Mouse (Mus musculus): Measurements from ENCODE around the gene Usp46. TPM values are rescaled to one million over a fixed set of nuclear protein-coding genes. Genes with fewer than 3 reads are reported as not detected.
"Not testable (repeated sequence)": the region's sequence is repeated elsewhere in the genome, so short reads cannot be mapped to it uniquely, and the experiment has no call there.

The Usp46 gene
- total and polyA plus RNA-seq, 3 experiments, result 1.7 to 22.5 (median 16.3) TPM

DNA sequence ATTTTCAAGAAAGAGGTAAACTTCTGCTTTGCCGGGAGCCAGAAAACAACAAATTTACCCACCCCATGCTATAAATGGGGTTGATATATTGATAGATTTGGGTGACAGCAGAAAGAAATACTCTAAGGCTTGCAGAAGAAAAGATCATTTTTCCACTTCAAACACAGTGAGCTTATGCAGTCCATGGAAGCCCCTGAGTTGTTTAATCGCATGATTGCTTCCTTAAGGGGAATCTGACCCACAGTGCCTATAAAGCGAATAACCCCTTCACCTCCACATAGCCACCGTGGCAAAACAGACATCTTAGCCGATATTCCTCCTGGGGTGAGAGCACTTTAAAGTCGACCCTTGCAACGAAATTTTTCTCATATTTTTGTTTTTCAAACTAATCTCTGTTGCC lies 108.5 kb downstream of the Usp46 start:
- ATAC-seq (ENCODE audit: extremely low read depth, insufficient number of reproducible peaks, low FRiP score, poor library complexity, severe bottlenecking) (no peak), DNase-seq (ENCODE audit: low spot score) (no peak)
- Histone ChIP-seq H3K4me1 (ENCODE audit: insufficient read depth, low read depth, low read length) (no peaks in the 10 kb centered on the region), H3K9me3 (replicated peaks) (no peaks in the 10 kb centered on the region), H3K36me3 (replicated peaks) (no peaks in the 10 kb centered on the region), H3K4me3 (ENCODE audit: low read depth, low read length) (no peak overlapping the region), H3K27me3 (ENCODE audit: insufficient read depth, low read length) (0 out of 2 replicates have a peak, but pooled peaks cover 3% of the 10 kb centered on the region)
- TF ChIP-seq TAL1 (conservative IDR thresholded peaks at IDR 0.05; ENCODE audit: low read depth, low read length) (no peak), POLR2AphosphoS5 (IDR thresholded peaks at IDR 0.05; ENCODE audit: insufficient replicate concordance, low read depth, low read length) (no peak), GATA1 (IDR thresholded peaks at IDR 0.05; ENCODE audit: borderline replicate concordance, low read length) (no peak), CTCF (IDR thresholded peaks at IDR 0.05; ENCODE audit: low read depth, low read length) (no peak), GATA2 (IDR thresholded peaks at IDR 0.05; ENCODE audit: borderline replicate concordance, low read depth, low read length) (no peak)

DNA sequence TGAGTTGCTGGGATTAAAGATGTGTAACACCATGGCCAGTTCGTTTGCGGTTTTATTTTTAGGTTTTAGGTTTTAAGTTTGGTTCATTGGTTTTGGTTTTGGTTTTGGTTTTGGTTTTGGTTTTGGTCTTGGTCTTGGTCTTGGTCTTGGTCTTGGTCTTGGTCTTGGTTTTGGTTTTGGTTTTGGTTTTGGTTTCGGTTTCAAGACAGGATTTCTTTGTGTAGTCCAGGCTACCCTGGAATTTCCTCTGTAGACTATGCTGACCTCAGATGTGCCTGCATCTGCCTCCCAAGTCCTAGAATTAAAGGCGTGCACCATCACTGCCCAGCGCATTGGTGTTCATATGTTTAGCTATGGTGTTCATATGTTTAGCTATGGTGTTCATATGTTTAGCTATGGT lies 109.6 kb downstream of the Usp46 start:
- not testable (repeated sequence) for H3K9me3 ChIP-seq (replicated peaks); H3K36me3 ChIP-seq (replicated peaks); H3K4me1 ChIP-seq (ENCODE audit: insufficient read depth, low read depth, low read length); H3K27me3 ChIP-seq (ENCODE audit: insufficient read depth, low read length); DNase-seq (ENCODE audit: low spot score); H3K4me3 ChIP-seq (ENCODE audit: low read depth, low read length); ATAC-seq (ENCODE audit: extremely low read depth, insufficient number of reproducible peaks, low FRiP score, poor library complexity, severe bottlenecking)

- TF ChIP-seq GATA2 (IDR thresholded peaks at IDR 0.05; ENCODE audit: borderline replicate concordance, low read depth, low read length) (no peak), GATA1 (IDR thresholded peaks at IDR 0.05; ENCODE audit: borderline replicate concordance, low read length) (no peak), POLR2AphosphoS5 (IDR thresholded peaks at IDR 0.05; ENCODE audit: insufficient replicate concordance, low read depth, low read length) (no peak), CTCF (IDR thresholded peaks at IDR 0.05; ENCODE audit: low read depth, low read length) (no peak), TAL1 (conservative IDR thresholded peaks at IDR 0.05; ENCODE audit: low read depth, low read length) (no peak)
- ATAC-seq (ENCODE audit: extremely low read depth, insufficient number of reproducible peaks, low FRiP score, poor library complexity, severe bottlenecking), result no peak
- no peaks in the 10 kb centered on the region for H3K36me3 ChIP-seq (replicated peaks)
- H3K27me3 ChIP-seq (ENCODE audit: insufficient read depth, low read length), result 0 out of 2 replicates have a peak, but pooled peaks cover 3% of the 10 kb centered on the region
- no peaks in the 10 kb centered on the region for H3K9me3 ChIP-seq (replicated peaks)
- no peak overlapping the region for H3K4me3 ChIP-seq (ENCODE audit: low read depth, low read length)
- DNase-seq (ENCODE audit: low spot score), result no peak
- H3K4me1 ChIP-seq (ENCODE audit: insufficient read depth, low read depth, low read length), result no peaks in the 10 kb centered on the region
These were observed 110.1 kb downstream of the Usp46 start for GRCm38 (mm10) chr5:73958096-73958495.

GRCm38 (mm10) chr5:73955691-73956090 lies 112.5 kb downstream of the Usp46 start:
- ATAC-seq (ENCODE audit: extremely low read depth, insufficient number of reproducible peaks, low FRiP score, poor library complexity, severe bottlenecking) (no peak), DNase-seq (ENCODE audit: low spot score) (no peak)
- H3K4me3 ChIP-seq (ENCODE audit: low read depth, low read length), result no peak overlapping the region
- TF ChIP-seq POLR2AphosphoS5 (IDR thresholded peaks at IDR 0.05; ENCODE audit: insufficient replicate concordance, low read depth, low read length), result no peak
- no peak for TF ChIP-seq CTCF (IDR thresholded peaks at IDR 0.05; ENCODE audit: low read depth, low read length)
- no peak for TF ChIP-seq GATA1 (IDR thresholded peaks at IDR 0.05; ENCODE audit: borderline replicate concordance, low read length)
- no peak for TF ChIP-seq GATA2 (IDR thresholded peaks at IDR 0.05; ENCODE audit: borderline replicate concordance, low read depth, low read length)
- no peak for TF ChIP-seq TAL1 (conservative IDR thresholded peaks at IDR 0.05; ENCODE audit: low read depth, low read length)
- H3K27me3 ChIP-seq (ENCODE audit: insufficient read depth, low read length), result no peaks in the 10 kb centered on the region
- H3K36me3 ChIP-seq (replicated peaks), result no peaks in the 10 kb centered on the region
- H3K4me1 ChIP-seq (ENCODE audit: insufficient read depth, low read depth, low read length), result no peaks in the 10 kb centered on the region
- H3K9me3 ChIP-seq (replicated peaks), result no peaks in the 10 kb centered on the region

GRCm38 (mm10) chr5:73955005-73955404 lies 113.2 kb downstream of the Usp46 start:
- no peaks in the 10 kb centered on the region for H3K27me3 ChIP-seq (ENCODE audit: insufficient read depth, low read length)
- no peak overlapping the region for H3K4me3 ChIP-seq (ENCODE audit: low read depth, low read length)
- TF ChIP-seq GATA2 (IDR thresholded peaks at IDR 0.05; ENCODE audit: borderline replicate concordance, low read depth, low read length), result no peak
- H3K36me3 ChIP-seq (replicated peaks), result no peaks in the 10 kb centered on the region
- no peaks in the 10 kb centered on the region for H3K9me3 ChIP-seq (replicated peaks)
- H3K4me1 ChIP-seq (ENCODE audit: insufficient read depth, low read depth, low read length), result no peaks in the 10 kb centered on the region
- no peak for ATAC-seq (ENCODE audit: extremely low read depth, insufficient number of reproducible peaks, low FRiP score, poor library complexity, severe bottlenecking)
- no peak for DNase-seq (ENCODE audit: low spot score)

- H3K36me3 ChIP-seq (replicated peaks), result no peaks in the 10 kb centered on the region
- no peaks in the 10 kb centered on the region for H3K27me3 ChIP-seq (ENCODE audit: insufficient read depth, low read length)
- H3K4me1 ChIP-seq (ENCODE audit: insufficient read depth, low read depth, low read length), result no peaks in the 10 kb centered on the region
These were observed 115.1 kb downstream of the Usp46 start for GRCm38 (mm10) chr5:73953066-73953614.

GRCm38 (mm10) chr5:73951649-73952000 lies 116.6 kb downstream of the Usp46 start:
- no peaks in the 10 kb centered on the region for H3K36me3 ChIP-seq (replicated peaks)
- no peak overlapping the region for H3K4me3 ChIP-seq (ENCODE audit: low read depth, low read length)
- TF ChIP-seq TAL1 (conservative IDR thresholded peaks at IDR 0.05; ENCODE audit: low read depth, low read length), result no peak
- TF ChIP-seq POLR2AphosphoS5 (IDR thresholded peaks at IDR 0.05; ENCODE audit: insufficient replicate concordance, low read depth, low read length), result no peak
- no peak for TF ChIP-seq CTCF (IDR thresholded peaks at IDR 0.05; ENCODE audit: low read depth, low read length)
- no peak for TF ChIP-seq GATA1 (IDR thresholded peaks at IDR 0.05; ENCODE audit: borderline replicate concordance, low read length)
- no peak for TF ChIP-seq GATA2 (IDR thresholded peaks at IDR 0.05; ENCODE audit: borderline replicate concordance, low read depth, low read length)
- DNase-seq (ENCODE audit: low spot score), result no peak
- no peaks in the 10 kb centered on the region for H3K4me1 ChIP-seq (ENCODE audit: insufficient read depth, low read depth, low read length)
- H3K27me3 ChIP-seq (ENCODE audit: insufficient read depth, low read length), result no peaks in the 10 kb centered on the region
- ATAC-seq (ENCODE audit: extremely low read depth, insufficient number of reproducible peaks, low FRiP score, poor library complexity, severe bottlenecking), result no peak
- no peaks in the 10 kb centered on the region for H3K9me3 ChIP-seq (replicated peaks)

More at GRCm38 (mm10) chr5:73953066-73953614, 115.1 kb downstream of the Usp46 start:
- no peak for ATAC-seq (ENCODE audit: extremely low read depth, insufficient number of reproducible peaks, low FRiP score, poor library complexity, severe bottlenecking)
- DNase-seq (ENCODE audit: low spot score), result no peak
- TF ChIP-seq GATA2 (IDR thresholded peaks at IDR 0.05; ENCODE audit: borderline replicate concordance, low read depth, low read length) (no peak), POLR2AphosphoS5 (IDR thresholded peaks at IDR 0.05; ENCODE audit: insufficient replicate concordance, low read depth, low read length) (no peak), GATA1 (IDR thresholded peaks at IDR 0.05; ENCODE audit: borderline replicate concordance, low read length) (no peak), TAL1 (conservative IDR thresholded peaks at IDR 0.05; ENCODE audit: low read depth, low read length) (no peak), CTCF (IDR thresholded peaks at IDR 0.05; ENCODE audit: low read depth, low read length) (no peak)
- H3K4me3 ChIP-seq (ENCODE audit: low read depth, low read length), result no peak overlapping the region
- H3K9me3 ChIP-seq (replicated peaks), result no peaks in the 10 kb centered on the region

Measured in G1E (cell line).